Mouse (Mus musculus): ENCODE results near the gene Dnajc3.
"Not testable (repeated sequence)": the region's sequence is repeated elsewhere in the genome, so short reads cannot be mapped to it uniquely, and the experiment has no call there.

The Dnajc3 gene

DNA sequence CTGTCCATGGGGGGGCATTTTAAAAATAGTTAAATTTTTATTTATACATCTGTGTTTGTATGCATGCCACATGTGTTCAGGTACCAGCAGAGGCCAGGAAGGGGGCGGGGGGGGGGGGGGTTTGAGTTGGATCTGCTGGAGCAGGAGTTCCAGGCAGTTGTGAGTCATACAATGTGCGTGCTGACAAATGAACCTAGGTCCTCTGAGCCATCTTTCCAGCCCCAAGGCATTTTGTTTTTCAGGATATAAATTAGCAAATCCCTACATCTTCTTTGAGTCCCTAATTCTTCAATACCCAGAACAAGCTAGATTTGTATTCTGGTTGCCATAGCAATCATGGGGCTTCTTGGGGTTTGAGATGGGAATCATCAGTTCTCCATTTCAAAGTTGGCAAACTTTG, 6.6 kb upstream of the Dnajc3 start:
- no peak for DNase-seq (ENCODE audit: low spot score)

DNA sequence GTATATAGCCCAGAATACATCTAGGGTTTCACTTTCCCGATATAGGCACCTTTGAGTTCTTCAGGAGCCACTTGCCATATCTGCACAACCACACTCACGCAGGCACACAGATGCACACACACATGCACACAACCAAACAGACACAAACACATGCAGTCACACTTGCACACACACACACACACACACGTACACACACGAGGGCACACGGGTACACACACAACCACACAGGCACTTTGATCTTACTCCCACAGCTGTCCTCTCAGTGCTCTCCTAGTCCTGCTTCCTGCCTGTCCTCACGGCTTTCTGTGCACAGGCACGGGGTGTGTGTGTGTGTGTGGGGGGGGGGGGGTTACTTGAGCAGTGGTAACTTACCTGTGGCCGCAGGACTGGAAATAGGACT, 4.8 kb upstream of the Dnajc3 start:
- no peak for DNase-seq (ENCODE audit: low spot score)

DNA sequence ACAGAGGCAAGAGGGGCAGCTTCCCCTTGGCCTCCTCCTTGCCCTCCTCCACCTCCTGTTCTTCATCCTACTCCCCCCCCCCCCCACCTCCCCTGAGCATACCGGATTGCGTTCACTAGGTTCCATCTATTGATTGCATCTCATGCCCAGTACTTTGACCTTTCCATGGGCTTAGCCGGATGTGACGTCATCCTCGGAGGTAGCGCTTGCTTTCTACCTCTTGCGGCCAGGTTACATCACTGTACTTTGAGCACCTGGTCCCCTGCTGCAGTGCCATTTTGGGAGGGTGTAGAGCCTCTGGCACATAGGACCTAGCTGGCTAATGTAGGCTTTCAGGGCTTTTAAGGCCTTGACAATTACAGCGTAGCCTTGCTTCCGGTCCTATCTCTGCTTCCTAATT, 3.1 kb upstream of the Dnajc3 start:
- no peak for DNase-seq (ENCODE audit: low spot score)

DNA sequence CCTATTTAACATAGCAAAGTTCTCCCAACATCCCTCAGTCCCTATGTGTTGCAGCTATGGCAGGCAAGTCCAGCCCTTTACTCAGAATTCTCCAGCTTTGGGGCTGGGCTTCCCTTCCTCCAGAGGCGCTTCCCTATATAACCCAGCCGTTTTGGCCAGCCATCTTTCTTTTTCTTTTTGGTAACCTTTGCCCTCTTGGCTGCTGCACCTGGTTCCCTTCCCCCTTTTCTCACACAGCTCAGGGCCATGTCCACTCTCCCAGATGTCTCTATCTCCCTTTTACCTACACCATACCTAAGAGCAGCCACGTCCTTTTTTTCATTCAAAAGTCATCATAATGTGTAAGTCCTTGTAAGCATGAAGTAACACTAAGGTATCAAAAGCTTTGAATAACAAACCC, 1.5 kb upstream of the Dnajc3 start:
- DNase-seq (ENCODE audit: low spot score) = no peak

DNA sequence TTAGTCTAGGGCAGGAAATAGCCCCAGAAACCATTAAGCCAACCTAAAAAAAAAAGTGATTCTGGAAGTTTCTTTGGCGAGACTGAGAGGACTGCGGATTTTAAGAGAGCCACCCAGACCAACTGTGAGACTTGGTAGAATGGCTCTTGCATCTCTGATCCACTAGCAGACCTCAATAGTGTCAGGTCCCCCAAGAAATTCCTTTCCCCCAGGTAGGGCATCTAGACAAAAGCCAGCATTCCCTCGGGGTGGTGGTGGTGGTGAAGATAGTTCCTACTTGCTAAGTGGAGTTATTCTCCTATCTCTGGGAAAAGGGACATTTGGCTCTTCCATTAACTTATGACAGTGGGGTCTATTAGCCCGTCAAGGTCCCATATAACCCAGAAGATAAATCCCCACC, 824 bp upstream of the Dnajc3 start:
- DNase-seq (ENCODE audit: low spot score) = no peak

DNA sequence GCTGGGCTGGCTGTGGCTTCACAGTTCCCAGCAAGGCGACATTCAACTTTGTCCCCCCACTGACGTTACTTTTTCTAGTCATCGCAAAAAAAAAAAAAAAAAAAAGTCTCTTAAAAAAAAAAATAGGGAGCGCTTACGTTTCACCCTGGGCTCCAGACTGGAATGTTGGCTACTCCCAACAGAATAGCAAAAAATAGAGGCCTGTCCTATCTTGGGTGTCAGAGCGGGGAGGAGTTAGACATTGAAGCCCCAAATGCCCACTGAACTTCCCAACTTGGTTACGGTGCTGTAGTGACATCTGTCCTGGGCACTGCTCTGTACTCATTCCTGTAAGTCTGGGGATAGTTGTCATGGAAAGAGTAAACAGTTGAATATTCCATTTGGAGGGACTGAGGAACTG, 775 bp downstream of the Dnajc3 start:
- DNase-seq (ENCODE audit: low spot score) = no peak

DNA sequence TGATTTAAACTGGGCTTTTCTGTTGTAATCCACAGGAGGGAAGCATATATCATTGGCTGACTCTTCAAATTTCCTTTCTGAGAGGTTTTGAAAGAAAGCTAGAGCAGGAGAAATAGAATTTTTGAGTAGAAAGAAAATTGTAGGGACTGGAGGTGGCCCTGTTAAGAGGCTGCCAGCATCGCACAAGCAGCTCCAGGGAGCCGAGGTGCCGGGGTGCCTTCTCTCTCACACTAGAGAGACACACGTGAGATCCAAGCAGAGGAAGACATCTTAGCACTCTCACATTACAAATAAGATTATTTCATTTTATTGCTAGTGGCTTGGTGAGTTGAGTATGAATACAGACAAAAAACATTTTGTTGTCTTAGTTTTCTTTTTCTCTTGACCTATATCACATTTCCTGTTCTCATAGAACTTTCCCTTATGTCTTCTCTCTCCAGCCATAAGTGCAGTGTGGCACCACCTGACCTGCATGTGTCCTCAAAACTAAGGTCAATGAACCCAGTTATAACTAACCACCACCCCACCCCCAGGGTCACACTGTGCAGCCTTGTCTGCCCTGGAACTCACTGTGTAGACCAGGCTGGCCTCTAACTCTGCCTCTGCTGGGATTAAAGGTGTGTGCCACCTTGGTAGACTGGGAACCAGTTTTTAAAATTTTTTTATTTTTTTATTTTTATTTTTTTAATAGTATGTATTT, 3.2 kb downstream of the Dnajc3 start:
- DNase-seq (ENCODE audit: low spot score) = no peak

DNA sequence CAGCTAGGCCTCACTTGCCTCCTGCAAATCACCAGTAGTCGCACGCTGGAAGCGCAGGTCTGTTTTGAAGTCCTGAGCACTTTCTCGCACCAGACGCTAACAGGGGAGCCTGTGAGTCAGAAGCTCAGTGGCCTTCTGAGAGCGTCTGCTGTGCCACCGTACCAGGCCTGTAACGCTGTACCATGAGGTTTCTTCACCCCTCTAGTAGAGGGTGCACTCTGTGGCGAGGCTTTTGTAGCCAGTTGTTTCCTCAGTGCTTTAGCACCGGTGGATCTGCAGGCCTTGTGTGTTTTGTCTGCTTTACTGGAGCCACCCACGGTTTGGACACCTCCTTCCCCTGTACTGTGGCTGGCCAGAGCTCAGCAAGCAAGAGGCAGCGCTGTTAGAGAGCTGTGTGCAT, 4.3 kb downstream of the Dnajc3 start:
- no peak for DNase-seq (ENCODE audit: low spot score)

DNA sequence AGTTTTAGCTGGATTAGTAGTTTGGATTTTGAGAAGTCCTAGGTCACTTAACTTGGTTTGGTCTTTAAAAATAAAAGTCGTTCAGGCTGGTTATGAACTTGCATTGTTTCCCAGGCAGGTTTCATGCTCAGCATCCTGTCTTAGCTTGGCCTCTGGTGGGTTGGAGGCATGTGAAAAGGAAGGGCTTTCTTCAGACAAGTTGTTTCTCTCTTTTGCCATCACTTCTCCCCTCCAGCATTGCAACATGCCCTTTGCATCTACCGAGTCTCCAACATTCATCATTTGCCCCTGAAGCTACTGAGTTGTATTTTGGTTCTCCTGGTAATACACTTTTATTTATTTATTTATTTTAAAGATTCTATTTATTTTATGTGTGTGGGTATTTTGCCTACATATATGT, 6.9 kb downstream of the Dnajc3 start:
- DNase-seq (ENCODE audit: low spot score) = no peak

DNA sequence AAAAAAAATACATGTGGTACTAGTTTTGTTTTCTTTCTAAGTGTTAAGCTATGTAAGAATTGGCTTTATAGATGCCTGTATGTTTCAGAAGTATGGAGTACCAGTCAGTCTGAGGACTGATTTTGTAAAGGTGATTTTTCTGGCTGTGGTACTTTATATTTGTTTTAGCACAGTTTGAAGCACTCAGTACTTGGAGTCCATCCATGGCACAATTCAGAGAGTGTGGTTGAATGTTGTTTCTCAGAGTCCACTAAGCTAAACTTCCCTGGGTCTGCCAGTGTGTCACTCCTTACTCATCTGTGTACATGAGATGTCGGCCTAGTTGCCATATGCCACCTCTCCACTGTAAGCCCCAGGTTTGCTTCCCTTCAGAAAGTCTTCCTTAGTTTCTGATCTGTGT, 11.1 kb downstream of the Dnajc3 start:
- DNase-seq (ENCODE audit: low spot score) = no peak

DNA sequence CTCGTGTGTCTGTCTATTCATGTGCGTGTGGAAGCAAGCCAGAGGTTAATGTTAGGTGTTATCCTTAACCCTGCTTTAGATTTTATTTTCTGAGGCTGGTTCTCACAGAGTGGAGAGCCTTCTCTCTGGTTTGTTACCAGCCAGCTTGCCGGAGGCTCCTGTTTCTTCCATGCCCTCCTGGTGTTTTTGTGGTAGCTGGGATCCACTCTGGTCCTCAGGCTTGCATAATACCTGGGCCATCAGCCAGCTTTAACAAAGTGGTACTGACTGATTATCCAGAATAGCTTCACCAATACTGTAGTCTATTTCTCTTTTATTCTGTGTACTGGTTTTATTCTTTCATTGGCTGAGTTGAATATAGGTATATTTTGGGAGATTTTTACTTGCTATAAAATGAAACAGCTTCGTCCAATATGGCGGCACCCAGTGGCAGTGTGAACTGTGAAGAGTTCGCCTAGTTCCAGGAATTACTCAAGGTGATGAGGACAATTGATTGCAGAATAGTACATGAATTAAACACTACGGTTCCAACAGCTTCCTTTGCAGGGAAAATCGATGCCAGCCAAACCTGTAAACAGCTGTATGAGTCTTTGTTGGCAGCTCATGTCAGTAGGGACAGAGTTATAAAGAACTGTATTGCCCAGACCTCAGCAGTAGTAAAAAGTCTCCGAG, 14.3 kb downstream of the Dnajc3 start:
- DNase-seq (ENCODE audit: low spot score) = no peak

DNA sequence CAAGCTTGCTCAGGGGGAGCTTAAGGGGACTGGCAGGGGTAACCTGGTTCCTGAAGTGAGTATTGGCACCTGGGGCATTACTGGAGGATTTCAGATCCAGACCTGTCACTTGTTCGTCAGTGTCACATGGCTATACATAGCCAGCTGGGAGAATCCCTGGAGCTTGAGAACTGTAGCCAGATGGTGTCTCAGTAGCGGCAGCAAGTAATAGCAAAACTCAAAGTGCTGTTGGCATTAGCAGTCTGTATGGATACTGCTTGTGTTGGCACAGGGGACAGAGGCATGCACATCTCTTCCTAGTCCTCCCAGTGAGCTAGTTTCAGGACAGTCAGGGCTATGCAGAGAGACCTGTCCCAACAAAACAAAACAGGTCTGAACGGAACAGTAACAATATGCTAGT, 20.2 kb downstream of the Dnajc3 start:
- DNase-seq (ENCODE audit: low spot score) = no peak

DNA sequence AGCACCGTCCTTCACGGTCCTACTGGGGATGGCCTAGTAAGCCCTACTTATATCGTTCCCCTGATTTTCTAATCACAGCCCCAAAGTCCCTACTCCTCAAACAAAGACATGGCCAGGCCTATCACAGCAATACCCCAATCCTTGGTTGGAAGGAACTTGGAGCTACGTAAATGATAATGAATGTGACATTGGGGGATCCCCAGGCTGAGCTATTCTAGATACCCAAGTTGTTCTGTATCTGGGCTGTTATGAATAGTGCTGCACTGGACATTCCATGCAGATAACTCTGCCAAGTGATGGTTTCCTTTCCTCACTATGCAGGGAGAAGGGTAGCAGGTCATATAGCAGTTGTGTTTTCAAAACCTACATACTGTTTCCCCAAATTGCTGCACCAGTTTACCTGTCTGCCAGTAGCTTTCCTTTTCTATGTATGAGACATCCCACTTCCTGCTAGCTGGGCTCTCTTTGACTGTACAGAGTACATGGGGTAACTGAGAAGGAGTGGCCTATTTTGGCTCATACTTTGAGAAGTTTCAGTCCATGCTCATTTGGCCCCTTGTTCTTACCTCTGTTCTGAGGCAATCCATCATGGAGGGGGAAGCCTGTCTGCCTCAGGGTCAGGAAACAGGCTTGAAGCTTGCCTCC, 27.7 kb downstream of the Dnajc3 start:
- no peak for DNase-seq (ENCODE audit: low spot score)

DNA sequence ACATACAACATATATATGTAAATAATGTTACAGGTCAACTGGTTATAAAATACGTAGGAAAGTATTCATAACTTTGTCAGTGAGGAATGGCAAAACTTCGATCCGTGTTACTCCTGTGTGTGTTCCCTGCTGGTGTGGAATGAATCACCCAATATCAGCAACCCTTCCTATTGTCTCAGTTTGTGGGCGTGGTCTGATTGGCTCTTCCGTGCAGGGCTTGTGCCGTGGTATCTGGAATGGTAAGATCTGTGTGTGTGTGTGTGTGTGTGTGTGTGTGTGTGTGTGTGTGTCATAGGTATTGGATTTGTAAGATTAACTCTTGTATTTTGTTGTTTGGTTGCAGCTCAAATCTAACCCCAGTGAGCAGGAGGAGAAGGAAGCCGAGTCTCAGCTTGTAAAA, 29.9 kb downstream of the Dnajc3 start:
- no peak for DNase-seq (ENCODE audit: low spot score)

DNA sequence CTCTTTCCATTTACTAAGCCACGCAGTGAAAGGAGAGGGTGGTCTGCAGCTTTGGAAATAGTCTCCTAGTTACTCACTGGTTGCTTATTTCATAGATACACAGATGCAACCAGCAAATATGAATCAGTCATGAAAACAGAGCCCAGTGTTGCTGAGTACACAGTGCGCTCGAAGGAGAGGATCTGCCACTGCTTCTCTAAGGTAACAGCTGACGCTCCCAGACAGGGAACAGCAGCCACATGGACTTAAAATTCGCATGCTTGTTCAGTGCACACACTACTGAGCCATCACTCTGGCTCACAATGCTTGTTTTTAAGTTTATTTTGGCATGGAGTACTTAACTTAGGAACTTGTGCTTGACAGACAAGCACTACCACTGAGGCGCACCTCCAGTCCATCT, 34.5 kb downstream of the Dnajc3 start:
- DNase-seq (ENCODE audit: low spot score) = no peak

DNA sequence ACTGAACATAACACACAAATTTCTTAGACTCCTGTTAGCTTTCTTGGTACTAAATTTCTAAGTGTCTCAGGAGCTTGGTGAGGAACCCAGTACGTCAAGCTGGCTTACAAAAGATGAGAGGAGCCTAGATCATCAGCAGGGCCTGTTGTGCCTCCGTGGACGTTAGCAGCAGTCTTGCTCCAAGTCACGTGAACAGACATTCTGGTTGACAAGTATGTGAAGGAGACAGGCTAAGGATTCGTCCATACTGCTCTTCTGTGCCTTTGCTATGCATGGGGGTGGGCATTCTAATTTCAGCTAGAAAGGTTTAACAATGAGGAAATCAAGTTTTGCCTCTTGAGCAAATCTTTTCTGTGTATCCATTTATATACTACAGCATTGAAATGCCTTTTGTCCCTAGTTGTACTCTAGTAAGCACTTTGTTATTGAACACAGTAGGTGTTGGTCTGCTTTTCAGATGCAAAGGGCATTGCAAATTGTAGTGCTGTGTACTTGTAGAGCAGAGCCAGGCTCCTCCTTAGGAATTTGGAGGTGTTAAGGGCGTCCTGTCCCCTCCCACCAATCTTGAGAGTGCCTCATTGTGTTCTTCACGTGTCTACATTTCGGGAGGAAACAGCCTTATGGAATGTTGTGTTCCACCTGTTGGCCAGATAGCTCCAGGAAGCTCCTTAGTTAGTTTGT, 39.5 kb downstream of the Dnajc3 start:
- DNase-seq (ENCODE audit: low spot score) = no peak

DNA sequence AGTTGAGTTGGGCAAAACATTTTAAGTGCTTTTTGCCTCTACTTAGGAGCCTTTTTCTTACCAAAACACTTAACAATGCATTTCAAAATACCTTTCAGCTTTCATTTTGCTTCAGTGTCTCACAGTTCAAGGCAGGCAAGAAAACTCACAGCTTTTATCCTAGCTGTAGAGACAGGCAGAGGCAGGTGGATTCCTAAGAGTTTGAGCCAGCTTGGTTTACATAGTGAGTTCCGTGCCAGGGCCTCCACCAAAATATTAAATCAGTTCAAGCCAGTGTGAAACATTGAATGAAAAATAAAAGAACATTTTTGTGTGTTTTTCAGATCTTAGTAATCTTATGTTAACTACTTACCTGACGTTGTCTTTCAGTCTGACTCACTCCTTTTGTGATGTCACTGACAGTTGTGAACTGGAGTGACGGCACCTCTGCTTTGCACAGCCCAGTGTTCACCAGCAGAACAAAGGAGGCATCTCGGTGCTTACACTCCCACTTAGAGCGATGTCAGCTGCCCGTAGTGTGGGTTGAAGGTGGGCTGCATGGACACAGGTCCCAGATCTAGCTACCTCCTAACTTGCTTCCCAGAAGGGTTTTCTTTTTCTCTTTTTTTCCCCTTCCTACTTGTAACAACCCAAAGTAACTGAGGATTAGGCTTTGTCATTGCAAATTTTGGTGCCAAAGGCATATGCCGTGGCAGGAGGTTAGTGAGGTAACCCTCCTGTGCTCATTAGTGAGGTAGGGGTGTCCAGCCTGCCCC, 42.0 kb downstream of the Dnajc3 start:
- DNase-seq (ENCODE audit: low spot score) = no peak

DNA sequence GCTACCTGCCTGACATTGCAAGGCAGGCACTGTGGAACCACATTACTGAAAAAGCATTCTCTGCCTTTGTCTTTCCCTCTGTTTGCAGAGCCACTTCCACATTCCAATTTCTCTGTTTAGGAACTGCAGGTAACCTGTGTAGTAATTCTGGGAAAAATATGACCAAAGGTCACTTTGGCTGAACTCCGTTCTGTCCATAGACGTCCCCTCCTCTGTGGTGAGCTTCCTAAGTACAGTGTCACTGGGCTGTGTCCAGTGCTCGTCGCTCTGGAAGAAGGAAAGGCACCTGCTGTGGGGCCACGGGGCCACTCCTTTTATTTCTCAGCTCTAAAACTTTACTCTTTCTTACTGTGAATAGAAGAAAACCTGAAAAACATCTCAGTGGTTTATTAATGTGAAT, 42.6 kb downstream of the Dnajc3 start:
- no peak for DNase-seq (ENCODE audit: low spot score)

DNA sequence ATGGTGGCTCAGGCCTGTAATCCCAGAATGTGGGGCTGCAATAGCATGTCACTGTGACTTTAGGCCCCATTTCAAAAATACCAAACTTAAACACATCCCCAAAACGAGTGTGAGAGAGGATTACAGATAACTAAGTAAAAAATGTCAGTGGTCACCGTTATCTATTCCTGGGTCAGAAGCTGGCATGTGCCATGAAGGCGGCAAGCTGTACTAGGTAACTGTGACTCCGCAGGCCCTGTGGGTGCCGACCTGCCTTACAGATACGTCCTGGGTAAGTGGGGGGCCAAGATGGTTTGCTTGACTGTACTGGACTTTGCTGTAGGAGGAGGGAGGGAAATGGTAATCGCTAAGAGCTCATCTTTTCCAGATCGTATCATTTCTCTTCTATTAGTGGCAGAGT, 43.1 kb downstream of the Dnajc3 start:
- DNase-seq (ENCODE audit: low spot score) = no peak

DNA sequence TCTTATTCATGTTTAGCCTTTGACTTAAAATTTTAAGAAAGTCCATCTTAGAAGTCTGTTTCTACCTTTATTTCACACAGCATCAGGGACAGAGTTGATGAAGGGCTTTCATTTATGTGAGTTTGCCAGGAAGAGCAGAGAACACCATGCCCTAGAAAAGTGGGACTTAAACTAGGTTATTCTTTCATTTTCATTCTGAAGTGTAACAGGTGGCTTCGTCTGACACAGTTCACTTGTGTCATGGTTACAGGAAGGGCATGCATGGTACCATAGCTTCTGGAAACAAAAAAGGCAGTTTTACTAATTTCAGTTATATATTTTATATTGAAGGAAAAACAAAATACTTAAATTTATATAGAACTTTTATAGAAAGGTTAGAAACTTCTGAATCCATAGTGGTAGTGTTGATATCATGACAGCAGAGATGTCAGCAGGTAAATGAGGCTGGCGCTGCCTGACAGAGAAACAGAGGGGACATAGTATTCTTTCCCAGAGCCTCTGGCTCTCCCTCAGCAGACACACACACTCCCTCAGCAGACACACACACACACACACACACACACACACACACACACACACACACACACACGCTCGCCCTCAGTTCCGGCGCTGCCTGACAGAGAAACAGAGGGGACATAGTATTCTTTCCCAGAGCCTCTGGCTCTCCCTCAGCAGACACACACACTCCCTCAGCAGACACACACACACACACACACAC, 44.1 kb downstream of the Dnajc3 start:
- DNase-seq (ENCODE audit: low spot score) = not testable (repeated sequence)

DNA sequence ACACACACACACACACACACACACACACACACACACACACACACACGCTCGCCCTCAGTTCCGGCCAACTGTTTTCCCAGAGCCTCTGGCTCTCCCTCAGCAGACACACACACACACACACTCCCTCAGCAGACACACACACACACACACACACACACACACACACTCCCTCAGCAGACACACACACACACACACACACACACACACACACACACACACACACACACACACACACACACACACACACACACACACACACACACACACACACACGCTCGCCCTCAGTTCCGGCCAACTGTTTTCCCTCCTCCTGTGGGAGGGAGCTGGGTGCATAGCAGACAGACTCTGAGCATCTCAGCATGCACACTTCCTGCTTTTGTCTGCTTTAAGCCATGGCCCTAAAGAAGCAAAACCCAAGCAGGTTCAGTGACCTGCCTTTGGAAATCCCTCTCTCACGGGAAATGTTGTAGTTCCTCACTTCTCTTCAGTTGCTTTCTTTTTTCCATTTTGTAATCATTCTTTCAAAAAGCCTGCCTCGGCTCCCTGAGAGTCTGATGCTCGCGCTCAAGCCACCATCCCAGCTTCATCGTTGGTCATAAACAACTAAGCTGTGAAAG, 44.8 kb downstream of the Dnajc3 start:
- DNase-seq (ENCODE audit: low spot score) = not testable (repeated sequence)
